Mouse (Mus musculus): Measurements from ENCODE around the gene Nmd3. TPM values are rescaled to one million over a fixed set of nuclear protein-coding genes. Genes with fewer than 3 reads are reported as not detected.

Gene Nmd3
- polyA plus RNA-seq, 1 experiment, result 152 TPM

GRCm38 (mm10) chr3:69797969-69798368, 76.2 kb downstream of the Nmd3 start:
- no peak for TF ChIP-seq CTCF (IDR thresholded peaks at IDR 0.05; ENCODE audit: borderline replicate concordance, insufficient read depth, low read length)
- no peak overlapping the region for H3K27ac ChIP-seq (ENCODE audit: insufficient read depth, low read length)
- H3K4me1 ChIP-seq (ENCODE audit: control insufficient read depth, insufficient read depth, low read length), result no peaks in the 10 kb centered on the region; the same call in 1 of the 2 replicates
- no peak overlapping the region for H3K4me3 ChIP-seq (ENCODE audit: insufficient read depth, low read length)

DNA sequence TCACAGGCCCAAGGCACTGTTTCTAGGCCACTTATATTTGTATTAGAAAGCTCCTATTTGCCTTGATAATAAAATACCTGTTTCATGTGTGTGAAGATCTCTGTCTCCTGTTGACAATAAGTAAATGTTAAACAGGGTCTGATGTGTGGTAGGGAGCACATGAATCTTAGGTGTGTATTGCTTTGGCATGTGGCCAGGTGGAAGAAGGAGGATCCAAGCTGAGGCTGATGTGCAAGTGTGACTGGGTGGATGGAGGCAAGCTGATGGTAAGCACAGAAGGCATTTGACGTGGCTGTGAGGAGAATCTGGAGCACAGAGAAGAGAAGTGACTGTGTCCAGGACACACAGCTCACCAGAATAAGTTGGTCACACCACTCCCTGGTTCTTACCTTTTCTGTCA, 77.3 kb downstream of the Nmd3 start:
- H3K4me1 ChIP-seq (ENCODE audit: control insufficient read depth, insufficient read depth, low read length), result no peaks in the 10 kb centered on the region
- H3K4me3 ChIP-seq (ENCODE audit: insufficient read depth, low read length), result no peak overlapping the region
- no peak overlapping the region for H3K27ac ChIP-seq (ENCODE audit: insufficient read depth, low read length)
- no peak for TF ChIP-seq CTCF (IDR thresholded peaks at IDR 0.05; ENCODE audit: borderline replicate concordance, insufficient read depth, low read length)
- no peak for TF ChIP-seq POLR2A (IDR thresholded peaks at IDR 0.05; ENCODE audit: low read depth, low read length)

GRCm38 (mm10) chr3:69800829-69801384, 79.1 kb downstream of the Nmd3 start:
- Histone ChIP-seq H3K27ac (ENCODE audit: insufficient read depth, low read length) (no peak overlapping the region), H3K4me1 (ENCODE audit: control insufficient read depth, insufficient read depth, low read length) (no peaks in the 10 kb centered on the region), H3K4me3 (ENCODE audit: insufficient read depth, low read length) (no peak overlapping the region)
- TF ChIP-seq CTCF (IDR thresholded peaks at IDR 0.05; ENCODE audit: borderline replicate concordance, insufficient read depth, low read length) (no peak), POLR2A (IDR thresholded peaks at IDR 0.05; ENCODE audit: low read depth, low read length) (no peak)

DNA sequence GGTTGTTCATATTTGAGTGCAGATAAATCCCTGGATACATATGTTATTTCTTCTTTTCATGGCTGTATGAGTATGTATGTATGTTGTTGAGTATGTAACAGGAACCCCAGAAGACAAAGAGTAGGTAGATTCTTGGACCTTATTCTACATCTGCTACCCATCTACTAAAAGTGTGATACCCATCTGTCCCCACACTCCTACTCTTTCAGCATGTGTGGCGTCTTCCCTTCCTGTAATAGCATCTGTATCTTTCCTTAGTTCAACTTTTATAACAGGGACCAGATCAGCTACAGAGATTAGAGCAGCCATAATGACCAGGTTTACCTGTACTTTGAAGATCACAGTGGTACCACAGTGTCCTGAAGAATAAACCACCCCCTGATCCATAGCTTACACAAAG, 81.4 kb downstream of the Nmd3 start:
- Histone ChIP-seq H3K27ac (ENCODE audit: insufficient read depth, low read length) (no peak overlapping the region), H3K4me3 (ENCODE audit: insufficient read depth, low read length) (no peak overlapping the region), H3K4me1 (ENCODE audit: control insufficient read depth, insufficient read depth, low read length) (no peaks in the 10 kb centered on the region)
- no peak for TF ChIP-seq CTCF (IDR thresholded peaks at IDR 0.05; ENCODE audit: borderline replicate concordance, insufficient read depth, low read length)
- no peak for TF ChIP-seq POLR2A (IDR thresholded peaks at IDR 0.05; ENCODE audit: low read depth, low read length)

Other genes with a start within 250 kb of the Nmd3 start
- 34.9 and 35.5 TPM in 2 replicates for gene B3galnt1, start 123.0 kb upstream of the Nmd3 start, polyA plus RNA-seq (2011; ENCODE audit: insufficient read length, low read depth, missing spikeins)
- gene Sptssb, start 138.0 kb downstream of the Nmd3 start, polyA plus RNA-seq (2011; ENCODE audit: insufficient read length, low read depth, missing spikeins), result not detected in 2 replicates